Comparison of ENCODE assay signal across 29 mouse cellular contexts in genomic region chr19:43647261-43647660, GRCm38 (mm10). TPM values are rescaled to one million over a fixed set of nuclear protein-coding genes. Genes with fewer than 3 reads are reported as not detected.
DNase-seq lines count a peak whose midpoint lies in the region; ATAC-seq lines count a peak whose summit lies in the region.
"Had no signal": no experiment of that assay in that cellular context is flagged by ENCODE, and none has a peak within 500 bp of the region (broad histone marks: within the 10 kb centered on the region; RNA-seq: fewer than 3 reads in every experiment).

No protein-coding gene starts in this region.

- no peak overlapping the region for H3K4me3 ChIP-seq in midbrain, embryonic 11.5 days (ENCODE audit: low read depth, low read length)
- no peak overlapping the region for H3K4me3 ChIP-seq in midbrain, embryonic 14.5 days (replicated peaks; ENCODE audit: low read depth, low read length)
- H3K4me3 ChIP-seq: forebrain, embryonic 10.5 days; forebrain, embryonic 13.5 days; heart, adult 2 months; heart, embryonic 10.5 days; heart, embryonic 13.5 days had no signal

- H3K4me2 ChIP-seq in midbrain, embryonic 11.5 days: no peak overlapping the region
- no peak overlapping the region for H3K4me2 ChIP-seq in midbrain, embryonic 14.5 days (ENCODE audit: low read length)
- H3K4me2 ChIP-seq: forebrain, embryonic 13.5 days; heart, embryonic 13.5 days; hindbrain, embryonic 14.5 days had no signal

- no peak overlapping the region for H3K9ac ChIP-seq in midbrain, embryonic 11.5 days (ENCODE audit: low read length)
- H3K9ac ChIP-seq in midbrain, embryonic 14.5 days (replicated peaks; ENCODE audit: low read length): no peak overlapping the region
- H3K9ac ChIP-seq: forebrain, embryonic 13.5 days; heart, embryonic 13.5 days; hindbrain, embryonic 14.5 days had no signal

- no peaks in the 10 kb centered on the region for H3K9me3 ChIP-seq in midbrain, embryonic 11.5 days (ENCODE audit: control insufficient read depth, low read length)
- no peaks in the 10 kb centered on the region for H3K9me3 ChIP-seq in midbrain, embryonic 14.5 days (ENCODE audit: control insufficient read depth, low read length)
- H3K9me3 ChIP-seq: forebrain, embryonic 10.5 days; forebrain, embryonic 13.5 days; G1E; heart, embryonic 10.5 days; heart, embryonic 13.5 days had no signal

- DNase-seq in midbrain, embryonic 11.5 days (ENCODE audit: low spot score, missing footprints): peak; percentile 60
- no peak for DNase-seq in midbrain, embryonic 14.5 days
- DNase-seq in B cell, adult 2 months: peak; percentile 36 to 43
- DNase-seq in lung, adult 18-20 months: no peak
- DNase-seq: adrenal gland, adult 2 months; adrenal gland, postnatal 14 days; cerebellum, adult 18-20 months; cerebellum, adult 9-10 months; cerebellum, postnatal 14 days; gastrocnemius, postnatal 10 days; gastrocnemius, postnatal 36 days; heart, adult 2 months; heart, postnatal 14 days; heart, postnatal 4 days had no signal

- H3K27me3 ChIP-seq in midbrain, embryonic 11.5 days (ENCODE audit: control insufficient read depth, insufficient read depth, low read length): no peaks in the 10 kb centered on the region
- no peaks in the 10 kb centered on the region for H3K27me3 ChIP-seq in midbrain, embryonic 14.5 days (ENCODE audit: control insufficient read depth, insufficient read depth, low read length)
- H3K27me3 ChIP-seq: CH12.LX; forebrain, embryonic 13.5 days; Patski had no signal

- no peak overlapping the region for H3K27ac ChIP-seq in midbrain, embryonic 11.5 days (ENCODE audit: low read depth, low read length)
- no peak overlapping the region for H3K27ac ChIP-seq in midbrain, embryonic 14.5 days (replicated peaks; ENCODE audit: low read depth, low read length)
- H3K27ac ChIP-seq: forebrain, embryonic 10.5 days; forebrain, embryonic 13.5 days; heart, adult 2 months; heart, embryonic 10.5 days; heart, embryonic 13.5 days; hindbrain, embryonic 14.5 days; hindbrain, postnatal 0 days had no signal

- ATAC-seq in midbrain, embryonic 11.5 days (ENCODE audit: low FRiP score): no peak
- no peak for ATAC-seq in midbrain, embryonic 14.5 days (ENCODE audit: low FRiP score, low TSS enrichment)
- peak; percentile 59 for ATAC-seq in monocyte, adult 5-6 weeks (replicated peaks; ENCODE audit: insufficient number of reproducible peaks, low FRiP score, low TSS enrichment, poor library complexity, severe bottlenecking)
- ATAC-seq in activated CD4-positive, CD25-positive, alpha-beta regulatory T cell, adult 4 months: no peak
- ATAC-seq: forebrain, embryonic 13.5 days; forebrain, embryonic 16.5 days; hindbrain, postnatal 0 days; Patski had no signal

- 86% methylated on average over 9 of the region's 9 CpGs for WGBS in midbrain, embryonic 11.5 days
- 94% methylated on average over 9 of the region's 9 CpGs for WGBS in midbrain, embryonic 14.5 days

- no peaks in the 10 kb centered on the region for H3K4me1 ChIP-seq in midbrain, embryonic 11.5 days (ENCODE audit: control insufficient read depth, insufficient read depth, low read length)
- H3K4me1 ChIP-seq in midbrain, embryonic 14.5 days (ENCODE audit: control insufficient read depth, insufficient read depth, low read length): no peaks in the 10 kb centered on the region
- H3K4me1 ChIP-seq: forebrain, embryonic 10.5 days; forebrain, embryonic 13.5 days; heart, embryonic 10.5 days; heart, embryonic 13.5 days had no signal

- H3K36me3 ChIP-seq in midbrain, embryonic 11.5 days (ENCODE audit: control insufficient read depth, insufficient read depth, low read length): no peaks in the 10 kb centered on the region; the same call in 1 of the 2 replicates
- H3K36me3 ChIP-seq in midbrain, embryonic 14.5 days (ENCODE audit: control insufficient read depth, insufficient read depth, low read length): no peaks in the 10 kb centered on the region
- H3K36me3 ChIP-seq: forebrain, embryonic 10.5 days; G1E; heart, embryonic 10.5 days; heart, embryonic 13.5 days had no signal

RNA-seq across cellular contexts. Expression of gene Slc25a28, which starts 27.4 kb away (rescaled TPM):
- 7.6 and 9.7 TPM in 2 replicates for polyA plus RNA-seq in midbrain, embryonic 11.5 days (2014; fragmentation: Nextera tagmentation; extraction: Ambion mirVana)
- 10.8 and 16.7 TPM in 2 replicates for polyA plus RNA-seq in midbrain, embryonic 14.5 days (2014; fragmentation: Nextera tagmentation; extraction: Ambion mirVana)
- 68.7 to 103 TPM (median 101 TPM) in 3 replicates for total RNA-seq in monocyte, adult 5-6 weeks (2017)
- 10 to 100 TPM in 1 of 2 experiments, 1 to 10 TPM in 1; 8.3 to 10.8 TPM for polyA plus RNA-seq in activated CD4-positive, CD25-positive, alpha-beta regulatory T cell, adult 4 months (2017; shearing (Covaris generic))

RNA-seq across cellular contexts. Expression of gene Nkx2-3, which starts 35.1 kb away (rescaled TPM):
- 0.60 and 0.77 TPM in 2 replicates for polyA plus RNA-seq in midbrain, embryonic 11.5 days (2014; fragmentation: Nextera tagmentation; extraction: Ambion mirVana)
- 0.30 and 0.62 TPM in 2 replicates for polyA plus RNA-seq in midbrain, embryonic 14.5 days (2014; fragmentation: Nextera tagmentation; extraction: Ambion mirVana)
- total RNA-seq in monocyte, adult 5-6 weeks (2017): not detected in 3 replicates
- polyA plus RNA-seq in activated CD4-positive, CD25-positive, alpha-beta regulatory T cell, adult 4 months (2017; shearing (Covaris generic)): not detected
- total RNA-seq: adrenal gland, adult 2 months; adrenal gland, postnatal 14 days; CH12.LX; gastrocnemius, adult 18-20 months; gastrocnemius, postnatal 10 days; gastrocnemius, postnatal 36 days; granulocyte monocyte progenitor cell, adult 5-6 weeks; heart, adult 2 months; heart, postnatal 14 days; heart, postnatal 4 days; hindbrain, postnatal 0 days had no signal
- polyA plus RNA-seq: adrenal gland, adult 2 months; G1E; heart, adult 2 months; heart, embryonic 13.5 days; heart, embryonic 16.5 days; hindbrain, embryonic 14.5 days; hindbrain, postnatal 0 days had no signal

RNA-seq across cellular contexts. Expression of gene Entpd7, which starts 42.2 kb away (rescaled TPM):
- 12.2 and 12.7 TPM in 2 replicates for polyA plus RNA-seq in midbrain, embryonic 11.5 days (2014; fragmentation: Nextera tagmentation; extraction: Ambion mirVana)
- polyA plus RNA-seq in midbrain, embryonic 14.5 days (2014; fragmentation: Nextera tagmentation; extraction: Ambion mirVana): 10.3 and 10.5 TPM in 2 replicates
- 1.5 to 10.0 TPM (median 6.4 TPM) in 3 replicates for total RNA-seq in monocyte, adult 5-6 weeks (2017)
- polyA plus RNA-seq in activated CD4-positive, CD25-positive, alpha-beta regulatory T cell, adult 4 months (2017; shearing (Covaris generic)): 1 to 10 TPM; 8.0 TPM

Comparison
In these comparisons a context has a peak if more than half of its experiments do, and no peak if none do; other contexts are left out.
1. DNase-seq: peak in midbrain, embryonic 11.5 days (single experiment) and B cell, adult 2 months (2 of 2); none in midbrain, embryonic 14.5 days (single experiment) and lung, adult 18-20 months (0 of 2).